Comparison of ENCODE assay signal across 12 mouse cellular contexts in the genomic region with DNA sequence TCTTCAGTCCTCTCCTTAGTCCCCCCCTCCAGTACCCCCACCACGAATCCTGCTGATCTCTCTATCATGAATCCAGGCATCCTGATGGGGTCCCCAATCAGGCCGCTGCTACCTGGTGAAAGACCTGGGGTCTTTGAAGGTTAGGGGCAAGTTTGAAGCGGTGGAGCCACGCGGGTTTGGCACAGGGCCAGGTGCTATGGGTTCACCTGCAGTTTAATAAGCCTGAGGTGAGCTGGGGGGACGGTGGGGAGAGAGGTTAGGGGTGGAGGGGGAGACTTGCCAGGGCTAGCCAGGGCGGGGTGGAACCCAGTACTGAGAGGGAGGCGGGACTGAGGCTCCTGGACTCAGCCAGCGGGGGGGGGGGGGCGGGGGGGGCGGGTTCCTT. TPM values are rescaled to one million over a fixed set of nuclear protein-coding genes. Genes with fewer than 3 reads are reported as not detected.
A peak's percentile ranks its signal among the peaks of the same experiment; 100 is the strongest.
DNase-seq lines count a peak whose midpoint lies in the region; ATAC-seq and TF ChIP-seq lines count a peak whose summit lies in the region.
"Had no signal": no experiment of that assay in that cellular context is flagged by ENCODE, and none has a peak within 500 bp of the region (broad histone marks: within the 10 kb centered on the region; RNA-seq: fewer than 3 reads in every experiment).

No protein-coding gene starts in this region.

- H3K9ac ChIP-seq in heart, embryonic 11.5 days (ENCODE audit: low read depth, low read length), result no peak overlapping the region
- no peak overlapping the region for H3K9ac ChIP-seq in forebrain, embryonic 15.5 days (replicated peaks)
- no peak overlapping the region for H3K9ac ChIP-seq in midbrain, embryonic 12.5 days (replicated peaks)

- peaks cover 100% of the 10 kb centered on the region for H3K27me3 ChIP-seq in heart, embryonic 11.5 days (ENCODE audit: control insufficient read depth, insufficient read depth, low read length)
- H3K27me3 ChIP-seq in E14TG2a.4 (ENCODE audit: insufficient read depth, low read length), result peaks cover 99% of the 10 kb centered on the region
- peaks cover 80% of the 10 kb centered on the region for H3K27me3 ChIP-seq in forebrain, embryonic 15.5 days
- peaks cover 99% of the 10 kb centered on the region for H3K27me3 ChIP-seq in midbrain, embryonic 12.5 days

- DNase-seq in heart, adult 11 months, result no peak
- no peak for DNase-seq in adrenal gland, adult 18-20 months (ENCODE audit: low spot score in 2 of 2)
- no peak for DNase-seq in right cerebral cortex, postnatal 14 days
- no peak for DNase-seq in thymus, postnatal 4 days
- DNase-seq: cerebellum, adult 8-10 months had no signal

- H3K4me3 ChIP-seq in heart, embryonic 11.5 days (ENCODE audit: low read depth, low read length), result no peak overlapping the region; the same call in 1 of the 2 replicates
- peak overlapping the region; percentile 62 for H3K4me3 ChIP-seq in E14TG2a.4 (replicated peaks; ENCODE audit: low read length)
- H3K4me3 ChIP-seq in forebrain, embryonic 15.5 days, result peak overlapping the region; percentile 21; the same call in 1 of the 2 replicates
- 0 out of 2 replicates have a peak overlapping the region, but pooled peaks have one; percentile 33 for H3K4me3 ChIP-seq in midbrain, embryonic 12.5 days

- no peak overlapping the region for H3K27ac ChIP-seq in heart, embryonic 11.5 days (ENCODE audit: low read depth, low read length)
- H3K27ac ChIP-seq in forebrain, embryonic 15.5 days (replicated peaks), result no peak overlapping the region
- no peak overlapping the region for H3K27ac ChIP-seq in midbrain, embryonic 12.5 days (replicated peaks)
- H3K27ac ChIP-seq: layer of hippocampus, adult 2 months; macrophage had no signal

- 1% methylated on average over 7 of the region's 11 CpGs for WGBS in heart, embryonic 11.5 days (ENCODE audit: insufficient replicate concordance)
- WGBS in forebrain, embryonic 15.5 days, result 3% methylated on average over 6 of the region's 11 CpGs
- 4% methylated on average over 7 of the region's 11 CpGs for WGBS in midbrain, embryonic 12.5 days

- no peaks in the 10 kb centered on the region for H3K36me3 ChIP-seq in heart, embryonic 11.5 days (ENCODE audit: control insufficient read depth, insufficient read depth, low read length)
- H3K36me3 ChIP-seq in E14TG2a.4 (ENCODE audit: insufficient read depth, low read length), result no peaks in the 10 kb centered on the region
- H3K36me3 ChIP-seq in forebrain, embryonic 15.5 days, result no peaks in the 10 kb centered on the region
- no peaks in the 10 kb centered on the region for H3K36me3 ChIP-seq in midbrain, embryonic 12.5 days

- no peak for TF ChIP-seq CTCF in E14TG2a.4 (conservative IDR thresholded peaks at IDR 0.05; ENCODE audit: low read length)

- H3K9me3 ChIP-seq in heart, embryonic 11.5 days (replicated peaks; ENCODE audit: control insufficient read depth, low read length), result no peaks in the 10 kb centered on the region
- H3K9me3 ChIP-seq in E14TG2a.4 (ENCODE audit: low read length), result no peaks in the 10 kb centered on the region
- no peaks in the 10 kb centered on the region for H3K9me3 ChIP-seq in forebrain, embryonic 15.5 days
- no peaks in the 10 kb centered on the region for H3K9me3 ChIP-seq in midbrain, embryonic 12.5 days

- ATAC-seq in heart, embryonic 11.5 days (replicated peaks; ENCODE audit: insufficient number of reproducible peaks, low FRiP score, low TSS enrichment), result no peak
- ATAC-seq in forebrain, embryonic 15.5 days (replicated peaks), result no peak
- ATAC-seq in midbrain, embryonic 12.5 days (ENCODE audit: low FRiP score, low read depth), result no peak

- peaks cover 14% of the 10 kb centered on the region; the same call in 1 of the 2 replicates for H3K4me1 ChIP-seq in heart, embryonic 11.5 days (ENCODE audit: control insufficient read depth, insufficient read depth, low read length)
- peaks cover 58% of the 10 kb centered on the region for H3K4me1 ChIP-seq in E14TG2a.4 (replicated peaks; ENCODE audit: low read depth, low read length)
- peaks cover 45% of the 10 kb centered on the region for H3K4me1 ChIP-seq in forebrain, embryonic 15.5 days
- peaks cover 52% of the 10 kb centered on the region for H3K4me1 ChIP-seq in midbrain, embryonic 12.5 days

- H3K4me2 ChIP-seq in heart, embryonic 11.5 days, result peak overlapping the region; percentile 57
- H3K4me2 ChIP-seq in forebrain, embryonic 15.5 days (replicated peaks), result peak overlapping the region; percentile 28; the same call in 1 of the 2 replicates
- peak overlapping the region; percentile 52 for H3K4me2 ChIP-seq in midbrain, embryonic 12.5 days (replicated peaks)

RNA-seq across cellular contexts. Expression of a gene that starts 3.8 kb away (rescaled TPM):
- not detected in 2 replicates for polyA plus RNA-seq in heart, embryonic 11.5 days (2014; fragmentation: Nextera tagmentation; extraction: Ambion mirVana)
- 0.50 and 0.80 TPM in 2 replicates for polyA plus RNA-seq in forebrain, embryonic 15.5 days (2015; fragmentation: Nextera tagmentation; extraction: Ambion mirVana)
- polyA plus RNA-seq in midbrain, embryonic 12.5 days (2016; fragmentation: Nextera tagmentation; extraction: Ambion mirVana), result 1.7 and 1.8 TPM in 2 replicates
- 1 to 10 TPM in 1 of 2 experiments, under 1 TPM in 1; 0.20 to 1.7 TPM for total RNA-seq in adrenal gland, adult 18-20 months (2021)
- total RNA-seq: heart, adult 8-10 months had no signal
- polyA plus RNA-seq: macrophage had no signal

RNA-seq across cellular contexts. Expression of a gene that starts 23.4 kb away (rescaled TPM):
- 0.46 and 0.68 TPM in 2 replicates for polyA plus RNA-seq in heart, embryonic 11.5 days (2014; fragmentation: Nextera tagmentation; extraction: Ambion mirVana)
- 2.2 and 2.3 TPM in 2 replicates for polyA plus RNA-seq in forebrain, embryonic 15.5 days (2015; fragmentation: Nextera tagmentation; extraction: Ambion mirVana)
- 5.0 and 7.9 TPM in 2 replicates for polyA plus RNA-seq in midbrain, embryonic 12.5 days (2016; fragmentation: Nextera tagmentation; extraction: Ambion mirVana)
- total RNA-seq in adrenal gland, adult 18-20 months (2021), result 1 to 10 TPM; 2.8 to 2.9 TPM
- polyA plus RNA-seq: macrophage had no signal

RNA-seq across cellular contexts. Expression of a gene that starts 46.1 kb away (rescaled TPM):
- 5.5 and 5.7 TPM in 2 replicates for polyA plus RNA-seq in heart, embryonic 11.5 days (2014; fragmentation: Nextera tagmentation; extraction: Ambion mirVana)
- polyA plus RNA-seq in forebrain, embryonic 15.5 days (2015; fragmentation: Nextera tagmentation; extraction: Ambion mirVana), result not detected in 2 replicates
- polyA plus RNA-seq in midbrain, embryonic 12.5 days (2016; fragmentation: Nextera tagmentation; extraction: Ambion mirVana), result not detected in 2 replicates
- total RNA-seq in adrenal gland, adult 18-20 months (2021), result under 1 TPM; 0.17 to 0.26 TPM
- total RNA-seq: layer of hippocampus, adult 2 months had no signal
- polyA plus RNA-seq: macrophage had no signal

RNA-seq across cellular contexts. Expression of a gene that starts 59.6 kb away (rescaled TPM):
- 0.30 and 0.48 TPM in 2 replicates for polyA plus RNA-seq in heart, embryonic 11.5 days (2014; fragmentation: Nextera tagmentation; extraction: Ambion mirVana)
- polyA plus RNA-seq in forebrain, embryonic 15.5 days (2015; fragmentation: Nextera tagmentation; extraction: Ambion mirVana), result 2.1 and 2.4 TPM in 2 replicates
- 5.6 and 8.7 TPM in 2 replicates for polyA plus RNA-seq in midbrain, embryonic 12.5 days (2016; fragmentation: Nextera tagmentation; extraction: Ambion mirVana)
- total RNA-seq in adrenal gland, adult 18-20 months (2021), result 1 to 10 TPM; 4.1 to 4.8 TPM
- polyA plus RNA-seq: macrophage had no signal
